In genomic region chr5:72950252-72950651, GRCm38 (mm10) we compare ENCODE assay signal across 39 mouse cellular contexts. TPM values are rescaled to one million over a fixed set of nuclear protein-coding genes. Genes with fewer than 3 reads are reported as not detected.
"Had no signal": no experiment of that assay in that cellular context is flagged by ENCODE, and none has a peak within 500 bp of the region (broad histone marks: within the 10 kb centered on the region; RNA-seq: fewer than 3 reads in every experiment).

No protein-coding gene starts in this region.

- H3K27me3 ChIP-seq: heart, embryonic 13.5 days; heart, embryonic 15.5 days; hindbrain, embryonic 13.5 days; hindbrain, embryonic 15.5 days; intestine, embryonic 15.5 days; limb, embryonic 13.5 days; limb, embryonic 15.5 days; liver, embryonic 12.5 days had no signal

- H3K9ac ChIP-seq: heart, embryonic 13.5 days; heart, embryonic 15.5 days; hindbrain, embryonic 13.5 days; hindbrain, embryonic 15.5 days; intestine, embryonic 15.5 days; limb, embryonic 13.5 days; limb, embryonic 15.5 days; liver, embryonic 12.5 days; liver, embryonic 14.5 days had no signal

- H3K27ac ChIP-seq: heart, adult 2 months; heart, embryonic 13.5 days; heart, embryonic 15.5 days; hindbrain, embryonic 13.5 days; hindbrain, embryonic 15.5 days; hindbrain, postnatal 0 days; intestine, embryonic 15.5 days; layer of hippocampus, adult 2 months; limb, embryonic 13.5 days; limb, embryonic 15.5 days; liver, embryonic 12.5 days; liver, embryonic 14.5 days had no signal

- H3K4me3 ChIP-seq: heart, adult 2 months; heart, embryonic 13.5 days; heart, embryonic 15.5 days; hindbrain, embryonic 13.5 days; hindbrain, embryonic 15.5 days; intestine, embryonic 15.5 days; layer of hippocampus, adult 2 months; limb, embryonic 13.5 days; limb, embryonic 15.5 days; liver, embryonic 12.5 days had no signal

- DNase-seq: gastrocnemius, postnatal 25 days; heart, adult 2 months; heart, postnatal 14 days; heart, postnatal 36 days; kidney, adult 18-20 months; kidney, adult 8-10 months; kidney, postnatal 10 days; kidney, postnatal 25 days; kidney, postnatal 4 days; layer of hippocampus, postnatal 36 days; left cerebral cortex, postnatal 4 days had no signal

- H3K9me3 ChIP-seq: heart, embryonic 13.5 days; heart, embryonic 15.5 days; hindbrain, embryonic 13.5 days; hindbrain, embryonic 15.5 days; intestine, embryonic 15.5 days; limb, embryonic 13.5 days; limb, embryonic 15.5 days; liver, embryonic 12.5 days had no signal

- H3K36me3 ChIP-seq: intestine, embryonic 15.5 days had no signal

- H3K4me1 ChIP-seq: heart, embryonic 13.5 days; heart, embryonic 15.5 days; hindbrain, embryonic 15.5 days; intestine, embryonic 15.5 days; limb, embryonic 13.5 days; limb, embryonic 15.5 days; liver, embryonic 12.5 days had no signal

- ATAC-seq: hindbrain, postnatal 0 days; intestine, embryonic 15.5 days; intestine, postnatal 0 days; liver, embryonic 12.5 days had no signal

- H3K4me2 ChIP-seq: heart, embryonic 11.5 days; heart, embryonic 13.5 days; heart, embryonic 15.5 days; hindbrain, embryonic 13.5 days; hindbrain, embryonic 15.5 days; intestine, embryonic 15.5 days; limb, embryonic 13.5 days; limb, embryonic 15.5 days; liver, embryonic 12.5 days had no signal

RNA-seq across cellular contexts. Expression of gene Gm10135, which starts 24.2 kb away (rescaled TPM):
- total RNA-seq: gastrocnemius, adult 8-10 months; gastrocnemius, postnatal 25 days; gastrocnemius, postnatal 4 days; heart, adult 2 months; heart, postnatal 14 days; heart, postnatal 36 days; hematopoietic stem cell, adult 5-6 weeks; hindbrain, postnatal 0 days; layer of hippocampus, adult 2 months; layer of hippocampus, postnatal 10 days; layer of hippocampus, postnatal 36 days; left cerebral cortex, adult 18-20 months; left cerebral cortex, adult 8-10 months; left cerebral cortex, postnatal 10 days; left cerebral cortex, postnatal 25 days; left cerebral cortex, postnatal 4 days; liver, adult 2 months had no signal
- polyA plus RNA-seq: frontal cortex, adult 2 months; heart, adult 2 months; heart, embryonic 11.5 days; heart, embryonic 13.5 days; heart, embryonic 15.5 days; heart, postnatal 0 days; hindbrain, embryonic 11.5 days; hindbrain, embryonic 13.5 days; hindbrain, embryonic 15.5 days; hindbrain, postnatal 0 days; intestine, embryonic 15.5 days; intestine, postnatal 0 days; kidney, embryonic 14.5 days; kidney, embryonic 16.5 days; limb, embryonic 11.5 days; limb, embryonic 13.5 days; limb, embryonic 15.5 days; liver, adult 2 months; liver, embryonic 12.5 days; liver, embryonic 14.5 days had no signal

RNA-seq across cellular contexts. Expression of gene Slc10a4, which starts 56.4 kb away (rescaled TPM):
- total RNA-seq: gastrocnemius, adult 8-10 months; gastrocnemius, postnatal 25 days; gastrocnemius, postnatal 4 days; heart, postnatal 14 days; hematopoietic stem cell, adult 5-6 weeks; liver, adult 2 months had no signal
- polyA plus RNA-seq: liver, adult 2 months had no signal
